Mouse (Mus musculus): Measurements from ENCODE around the gene Tex2.

GRCm38 (mm10) chr11:106660453-106661081 lies 47.3 kb upstream of the Tex2 start:
- TF ChIP-seq CTCF (IDR thresholded peaks at IDR 0.05; ENCODE audit: low read depth, low read length) (no peak), POLR2AphosphoS5 (IDR thresholded peaks at IDR 0.05; ENCODE audit: insufficient replicate concordance, low read depth, low read length) (no peak), GATA1 (IDR thresholded peaks at IDR 0.05; ENCODE audit: borderline replicate concordance, low read length) (no peak), GATA2 (IDR thresholded peaks at IDR 0.05; ENCODE audit: borderline replicate concordance, low read depth, low read length) (no peak), TAL1 (conservative IDR thresholded peaks at IDR 0.05; ENCODE audit: low read depth, low read length) (no peak)

All from G1E (cell line).